Mouse (Mus musculus) lung, postnatal 10 days (tissue): ENCODE data around the gene Rhoc.
A peak's percentile ranks its signal among the peaks of the same experiment; 100 is the strongest.

Experiments
- DNase-seq: peaks from one replicate; pipeline ENCODE4 v3.0.0; 2021

Rhoc gene

DNA sequence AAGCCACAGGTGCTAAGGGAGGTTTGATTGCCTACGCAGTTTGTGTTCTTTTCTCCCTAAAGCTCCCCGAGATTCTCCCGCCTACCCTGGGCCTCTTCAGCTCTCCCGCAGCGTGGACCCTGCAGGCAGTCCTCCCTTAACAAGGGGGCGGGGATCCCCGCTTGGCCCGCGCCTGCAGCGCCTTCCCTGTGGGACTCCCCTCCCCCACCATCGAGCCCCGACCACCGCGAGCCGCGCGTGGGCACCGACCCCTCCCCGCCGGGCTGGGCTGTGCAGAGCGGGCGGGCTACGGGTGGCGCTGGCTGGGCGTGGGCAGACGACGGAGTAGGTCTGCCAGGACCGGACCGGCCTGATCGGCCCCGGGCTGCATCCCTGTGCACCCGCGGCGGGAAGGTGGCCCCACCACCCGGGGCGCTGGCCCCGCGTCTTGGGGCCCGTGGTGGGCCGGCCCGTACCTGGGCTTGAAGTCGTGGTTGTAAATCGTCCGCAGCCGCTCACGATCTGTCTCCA, 29.4 kb downstream of the Rhoc start:
- peak; percentile 77 for DNase-seq

DNA sequence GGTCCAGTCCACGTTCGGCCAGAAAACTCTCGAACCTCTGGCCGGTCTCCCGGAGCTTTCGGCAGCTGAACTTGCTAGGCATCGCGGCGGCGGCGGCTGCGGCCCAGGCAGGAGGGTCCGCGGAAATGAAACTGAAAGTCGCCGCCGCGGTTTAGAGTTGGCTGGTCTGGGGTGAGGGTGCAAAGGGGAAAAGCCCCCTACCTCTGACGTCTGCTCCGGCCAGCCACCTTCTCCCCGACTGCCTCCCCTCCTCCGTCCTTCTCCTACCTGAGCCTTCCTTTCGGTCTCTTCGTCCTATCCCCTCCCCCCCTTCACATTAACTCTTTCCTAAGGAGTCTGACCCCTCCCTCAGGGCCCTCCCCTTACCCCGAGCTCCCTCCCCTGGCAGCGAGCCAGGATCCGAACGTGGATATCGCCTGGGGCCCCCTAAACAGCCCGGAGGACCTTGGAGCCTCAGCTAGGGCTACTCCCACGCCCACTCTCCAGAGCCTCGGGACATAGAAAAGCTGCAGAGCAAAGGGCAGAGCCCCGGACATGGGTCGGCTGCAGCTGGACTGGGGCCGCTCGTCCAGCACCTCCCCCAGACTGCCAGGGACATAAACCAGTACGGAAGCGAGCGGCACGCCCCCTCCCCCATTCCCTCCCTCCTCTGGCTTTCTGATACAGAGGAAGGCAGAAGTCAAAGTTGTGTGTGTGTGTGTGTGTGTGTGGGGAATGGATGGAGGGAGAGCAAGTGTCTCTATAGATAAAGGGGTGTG, 30.0 kb downstream of the Rhoc start, which contains the start of gene Mov10:
Gene Mov10, minus strand, starts transcription at position 573 of the 758 bp plus-strand sequence.
- DNase-seq: peak; percentile 87

- no peak for DNase-seq
Measured at GRCm38 (mm10) chr3:104818749-104819134, 30.6 kb downstream of the Rhoc start.

- DNase-seq: no peak
Measured at GRCm38 (mm10) chr3:104820426-104820825, 32.3 kb downstream of the Rhoc start.

GRCm38 (mm10) chr3:104822413-104822812, 34.2 kb downstream of the Rhoc start:
- DNase-seq: no peak

- no peak for DNase-seq
Measured at GRCm38 (mm10) chr3:104835797-104836196, 47.6 kb downstream of the Rhoc start.

- DNase-seq: no peak
Measured at GRCm38 (mm10) chr3:104841049-104841448, 52.9 kb downstream of the Rhoc start.
